Mouse (Mus musculus) thymus, adult 18-20 months (tissue): Measurements from ENCODE around the gene Tprn.
A peak's percentile ranks its signal among the peaks of the same experiment; 100 is the strongest.

Source experiments
- DNase-seq, 2 experiments: peaks; one replicate each; pipeline ENCODE4 v3.0.0; 2022; ENCODE audit warnings: mixed read lengths in 2 of 2

Gene Tprn

GRCm38 (mm10) chr2:25266720-25267119, 4.3 kb downstream of the Tprn start:
- no peak for DNase-seq

DNA sequence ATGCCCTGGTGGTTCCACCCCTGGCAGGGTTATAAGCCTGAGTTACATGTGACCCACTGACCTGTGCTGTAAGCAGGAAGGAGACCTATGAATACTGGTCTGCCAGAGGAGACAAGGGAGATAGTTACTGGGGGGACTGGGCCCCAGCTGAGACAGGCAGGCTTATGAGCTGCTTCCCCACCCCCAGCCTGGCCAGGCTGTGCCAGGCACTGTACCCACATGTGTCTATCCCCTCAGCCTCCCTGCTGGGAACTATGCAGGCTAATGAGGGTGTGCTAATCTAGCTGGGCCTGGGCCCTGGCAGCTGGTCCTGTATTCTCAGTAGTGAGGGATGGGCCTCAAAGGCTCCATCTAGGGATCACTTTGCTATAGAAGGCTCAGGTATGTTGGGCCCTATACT, 4.8 kb downstream of the Tprn start:
- DNase-seq = no peak

GRCm38 (mm10) chr2:25267746-25268309, 5.4 kb downstream of the Tprn start:
- DNase-seq = no peak

DNA sequence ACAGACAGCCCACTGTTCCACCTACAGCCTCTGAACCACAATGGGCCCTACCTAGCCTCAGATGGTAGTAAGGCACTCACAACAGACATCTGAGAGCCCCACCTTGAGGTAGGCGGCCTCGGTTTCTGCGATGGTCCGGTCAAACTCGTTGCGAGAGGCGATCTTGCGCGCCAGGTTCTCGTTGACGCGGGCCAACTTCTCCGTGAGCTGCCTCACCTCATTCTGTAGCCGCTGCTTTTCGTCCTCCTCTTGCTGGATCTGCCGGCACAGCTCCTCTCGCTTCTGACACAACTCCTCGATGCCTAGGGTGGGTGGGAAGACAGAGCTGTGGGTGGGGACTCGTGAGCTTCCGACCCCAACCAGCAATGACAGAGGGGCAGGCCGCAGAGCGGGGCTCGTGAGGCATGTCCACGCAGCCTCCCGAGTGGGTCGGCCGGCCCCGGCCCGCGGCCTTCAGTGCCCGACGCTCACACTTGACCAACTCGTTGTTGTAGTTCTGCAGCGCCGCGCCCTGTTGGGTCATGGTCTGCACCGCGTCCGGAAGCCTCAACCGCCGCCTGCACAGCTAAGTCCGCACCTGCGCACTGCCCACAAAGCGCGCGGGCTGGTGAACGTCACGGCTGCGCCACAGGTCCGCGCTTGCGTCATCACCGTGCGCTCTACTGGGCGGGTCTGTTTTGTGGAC, 9.6 kb downstream of the Tprn start, which contains the start of the genes Ssna1 and Anapc2:
TSS of gene Ssna1 (minus strand) at position 612 of the 685 bp plus-strand sequence.
TSS of gene Anapc2 (plus strand) at position 652 of the 685 bp plus-strand sequence.
- DNase-seq = peak; percentile 90 to 93

DNA sequence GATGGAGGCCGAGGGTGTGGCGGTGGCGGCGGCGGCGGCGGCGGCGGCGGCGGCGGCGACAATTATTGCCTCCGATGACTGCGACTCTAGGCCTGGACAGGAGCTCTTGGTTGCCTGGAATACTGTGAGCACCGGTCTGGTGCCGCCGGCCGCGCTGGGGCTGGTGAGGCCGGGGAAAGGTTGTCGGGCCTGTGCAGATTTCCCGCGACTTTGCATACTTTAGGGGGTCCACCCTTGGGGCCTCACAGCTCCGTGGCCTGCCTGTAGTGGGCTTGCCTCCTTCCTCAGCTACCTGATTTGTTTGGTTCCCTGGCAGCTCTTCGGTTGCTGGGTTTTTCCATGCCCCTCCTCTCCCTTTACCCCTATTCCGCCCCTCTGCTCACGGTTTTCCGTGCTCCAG, 10.1 kb downstream of the Tprn start:
- no peak for DNase-seq

- DNase-seq = no peak
These were observed 10.6 kb downstream of the Tprn start for GRCm38 (mm10) chr2:25273010-25273409.

DNA sequence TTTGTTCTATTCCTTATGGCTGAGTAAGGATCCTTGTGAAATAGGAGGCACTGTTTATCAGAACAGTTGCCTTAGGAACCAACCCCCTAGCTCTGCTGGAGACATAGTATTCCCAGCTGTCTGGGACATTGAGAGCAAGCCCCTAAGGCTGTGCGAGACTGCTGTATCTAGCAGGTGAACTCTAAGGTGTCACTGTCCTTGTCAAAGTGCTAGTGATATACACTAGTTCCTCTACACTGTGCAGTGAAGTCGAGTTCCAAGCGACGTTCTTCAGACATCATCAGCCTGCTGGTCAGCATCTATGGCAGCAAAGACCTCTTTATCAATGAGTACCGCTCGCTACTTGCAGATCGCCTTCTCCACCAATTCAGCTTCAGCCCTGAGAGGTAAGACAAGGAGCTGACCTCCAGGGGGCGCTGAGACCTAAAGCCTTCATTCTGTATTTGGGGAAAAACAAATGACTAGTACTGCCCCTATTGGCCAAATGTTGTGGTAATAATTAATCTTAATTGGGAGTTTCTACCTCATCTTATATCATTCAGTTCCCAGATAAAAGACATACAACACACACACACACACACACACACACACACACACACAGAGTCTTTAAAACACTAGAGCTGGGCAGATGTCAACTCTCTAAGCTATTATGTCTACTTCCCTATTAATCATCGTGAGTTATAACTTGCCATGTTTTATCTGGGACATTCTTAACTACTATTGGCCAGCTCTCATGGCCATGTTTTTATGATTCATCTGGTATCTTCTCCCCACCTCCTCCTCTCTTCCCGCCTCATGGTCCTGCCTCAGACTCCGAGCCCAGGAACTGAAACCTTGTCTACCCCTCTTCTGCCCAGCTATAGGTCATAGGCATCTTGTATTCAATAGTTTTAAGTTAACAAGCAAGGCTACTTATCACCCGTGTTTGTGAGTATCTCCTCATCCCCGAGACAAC, 16.8 kb downstream of the Tprn start:
- DNase-seq = peak in 1 of 2 experiments; percentile 33

DNA sequence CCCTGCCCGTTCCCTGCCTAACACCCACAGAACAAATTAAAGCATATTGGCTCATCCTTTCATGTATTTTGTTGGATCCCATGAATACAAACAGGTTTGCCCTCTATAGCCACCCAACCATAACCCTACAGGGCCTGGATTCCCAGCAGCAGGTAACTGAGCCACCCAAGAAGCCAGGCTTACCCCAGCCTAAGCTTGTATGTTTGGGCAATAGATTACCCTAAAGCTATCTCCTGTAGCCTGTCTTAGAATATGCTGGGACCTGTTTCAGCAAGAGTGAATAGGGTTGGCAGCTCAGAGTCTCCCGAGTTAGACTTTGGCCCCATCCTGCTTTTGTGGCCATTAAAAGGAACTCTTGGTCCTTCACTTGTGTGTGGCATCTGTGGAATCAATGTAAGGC, 23.1 kb downstream of the Tprn start:
- DNase-seq = no peak

- no peak for DNase-seq
These were observed 23.9 kb downstream of the Tprn start for GRCm38 (mm10) chr2:25286314-25286713.

- no peak for DNase-seq
These were observed 24.6 kb downstream of the Tprn start for GRCm38 (mm10) chr2:25286837-25287636.

GRCm38 (mm10) chr2:25287927-25288649, 25.7 kb downstream of the Tprn start, which contains the start of gene Tmem210:
Gene Tmem210 (plus strand): TSS chr2:25288145.
- DNase-seq = no peak

- DNase-seq = no peak
These were observed 26.4 kb downstream of the Tprn start for GRCm38 (mm10) chr2:25288734-25289345.

DNA sequence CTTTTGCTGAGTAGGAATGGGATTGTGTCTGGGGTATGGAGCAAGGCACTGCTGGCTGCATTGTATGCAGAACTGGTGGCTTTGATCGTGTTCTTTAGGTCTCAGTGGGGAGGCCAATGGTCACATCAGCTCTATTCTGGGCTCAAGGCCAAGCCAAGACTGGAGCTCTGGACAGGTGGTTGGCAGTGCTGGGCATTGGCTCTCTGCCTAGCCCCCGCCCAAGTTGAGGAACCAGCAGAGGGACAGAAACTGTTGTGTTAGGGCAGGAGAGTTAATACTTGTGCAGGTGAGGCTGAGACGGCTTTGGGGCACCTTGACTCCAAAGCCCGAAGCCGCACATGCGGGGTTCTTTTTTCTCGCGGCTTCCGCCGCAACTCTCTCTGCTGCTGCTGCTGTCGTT, 27.2 kb downstream of the Tprn start, which contains the start of gene Lrrc26:
TSS of gene Lrrc26 (plus strand) at position 265 of the 400 bp plus-strand sequence.
- no peak for DNase-seq

DNA sequence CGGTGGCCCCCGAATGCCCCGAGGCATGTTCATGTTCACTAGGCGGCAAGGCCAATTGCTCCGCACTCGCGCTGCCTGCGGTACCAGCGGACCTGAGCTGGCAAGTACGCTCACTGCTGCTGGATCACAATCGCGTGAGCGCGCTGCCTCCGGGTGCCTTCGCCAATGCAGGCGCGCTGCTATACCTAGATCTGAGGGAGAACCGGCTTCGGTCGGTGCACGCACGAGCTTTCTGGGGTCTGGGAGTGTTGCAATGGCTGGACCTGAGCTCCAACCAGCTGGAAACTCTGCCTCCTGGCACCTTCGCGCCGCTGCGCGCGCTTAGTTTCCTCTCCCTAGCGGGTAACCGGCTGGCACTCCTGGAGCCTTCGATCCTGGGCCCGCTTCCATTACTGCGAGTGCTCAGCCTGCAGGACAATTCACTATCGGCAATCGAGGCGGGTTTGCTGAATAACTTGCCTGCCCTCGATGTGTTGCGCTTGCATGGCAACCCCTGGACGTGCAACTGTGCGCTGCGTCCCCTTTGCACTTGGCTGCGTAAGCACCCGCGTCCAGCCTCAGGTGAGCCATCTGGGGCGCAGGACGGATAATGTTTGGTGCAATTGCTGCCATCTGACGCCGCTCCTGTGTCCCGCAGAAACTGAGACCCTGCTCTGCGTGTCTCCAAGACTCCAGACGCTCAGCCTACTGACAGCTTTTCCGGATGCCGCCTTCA, 27.8 kb downstream of the Tprn start:
- DNase-seq = no peak

DNA sequence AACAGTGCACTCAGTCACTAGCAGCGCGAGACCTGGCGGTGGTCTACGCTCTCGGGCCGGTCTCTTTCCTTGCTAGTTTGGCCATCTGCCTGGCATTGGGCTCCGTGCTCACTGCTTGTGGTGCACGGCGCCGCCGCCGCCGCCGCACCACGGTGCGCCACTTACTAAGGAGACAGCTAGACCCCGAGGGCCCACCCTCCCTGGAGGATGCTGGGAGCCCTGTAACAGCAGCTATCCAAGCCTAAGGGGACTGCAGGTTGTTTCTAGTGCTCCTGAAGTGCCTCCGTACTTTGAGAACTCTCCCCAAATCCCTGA, 28.4 kb downstream of the Tprn start:
- DNase-seq = no peak

DNA sequence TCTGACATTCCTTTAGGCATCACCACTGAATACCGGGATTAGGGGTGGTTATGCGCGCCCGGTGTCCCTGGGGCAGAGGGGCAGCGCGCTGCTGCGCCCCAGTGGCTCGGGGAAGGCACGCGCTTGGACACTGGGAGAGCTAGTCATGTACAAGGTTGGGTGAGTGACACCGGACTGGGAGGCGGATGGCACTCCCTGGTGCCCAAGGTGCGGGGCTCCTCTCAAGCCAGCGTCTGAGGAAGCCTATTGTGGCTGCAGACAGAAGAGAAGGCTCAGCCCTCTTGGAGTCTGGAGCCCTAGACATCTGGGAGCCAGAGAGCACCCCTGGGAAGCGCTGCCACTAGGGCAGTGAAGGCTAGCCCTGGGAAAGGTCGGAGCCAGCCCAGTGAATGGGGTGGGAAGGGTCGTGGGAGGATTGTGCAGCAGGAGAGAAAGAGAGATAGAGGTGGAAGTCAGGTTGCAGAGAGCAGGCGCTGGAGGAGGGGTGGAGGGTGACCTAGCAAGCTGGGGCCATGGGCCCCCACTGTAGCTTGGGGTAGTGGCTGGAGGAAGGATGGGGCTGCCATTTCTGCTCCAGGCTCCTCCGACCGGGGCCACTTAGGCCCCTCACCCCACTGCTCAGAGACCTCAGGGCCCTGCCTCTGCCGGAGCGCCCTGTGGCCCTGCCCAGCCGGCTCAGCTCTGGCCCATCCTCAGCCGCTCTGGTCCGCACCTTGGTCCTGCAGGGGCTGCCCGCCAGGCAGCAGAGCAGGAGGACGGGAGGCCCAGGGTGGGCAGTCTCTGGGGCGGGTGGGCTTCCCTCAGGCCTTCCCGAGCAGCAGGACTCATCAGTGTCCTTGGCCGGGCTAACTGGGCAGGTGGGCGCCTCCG, 29.0 kb downstream of the Tprn start:
- no peak for DNase-seq

DNA sequence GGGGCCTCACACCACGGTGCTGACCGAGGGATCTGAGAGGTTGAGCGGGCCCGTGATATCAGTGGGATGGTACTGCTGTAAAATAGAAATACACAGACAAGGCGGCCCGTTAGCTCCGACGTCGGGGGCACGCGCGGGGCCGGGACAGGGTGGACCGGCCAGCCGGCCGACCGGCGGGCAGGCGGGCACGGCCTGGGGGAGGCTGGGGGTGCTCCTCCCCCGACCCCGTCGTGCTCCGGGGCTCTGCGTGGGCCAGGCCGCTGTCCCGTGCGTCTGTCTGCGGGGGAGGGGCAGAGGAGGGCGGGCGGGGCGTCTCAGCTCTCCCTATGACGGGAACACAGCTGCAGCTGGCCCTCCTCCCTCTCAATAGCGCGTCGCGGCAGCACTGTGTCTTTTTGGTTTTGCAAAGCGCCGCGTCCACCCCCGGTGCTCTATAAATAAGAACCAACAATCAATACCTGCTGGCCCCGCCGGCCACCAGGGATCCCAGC, 29.7 kb downstream of the Tprn start:
- no peak for DNase-seq

GRCm38 (mm10) chr2:25292856-25293255, 30.4 kb downstream of the Tprn start:
- DNase-seq = no peak

DNA sequence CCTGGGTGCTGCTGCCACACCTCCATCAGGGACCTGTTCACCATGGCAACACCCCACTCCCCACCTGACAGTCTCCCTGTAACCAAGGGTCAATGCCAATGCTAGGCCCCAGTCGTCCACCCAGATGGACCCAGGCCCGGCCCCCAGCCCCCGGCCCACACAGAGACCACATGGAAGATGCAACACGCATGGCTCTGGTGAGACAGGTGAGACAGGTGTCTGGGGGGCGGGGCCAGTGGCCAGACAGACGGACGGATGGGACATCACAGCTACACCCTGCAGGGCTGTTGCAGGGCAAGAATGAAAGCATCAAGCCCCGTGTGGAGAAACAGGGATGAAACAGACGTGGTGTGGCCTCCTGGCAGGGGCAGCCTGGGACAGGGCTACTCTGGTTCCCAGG, 31.3 kb downstream of the Tprn start:
- no peak for DNase-seq

- no peak for DNase-seq
These were observed 34.7 kb downstream of the Tprn start for GRCm38 (mm10) chr2:25297093-25297492.
